ENCODE assay signal across 21 mouse cellular contexts in the genomic region with DNA sequence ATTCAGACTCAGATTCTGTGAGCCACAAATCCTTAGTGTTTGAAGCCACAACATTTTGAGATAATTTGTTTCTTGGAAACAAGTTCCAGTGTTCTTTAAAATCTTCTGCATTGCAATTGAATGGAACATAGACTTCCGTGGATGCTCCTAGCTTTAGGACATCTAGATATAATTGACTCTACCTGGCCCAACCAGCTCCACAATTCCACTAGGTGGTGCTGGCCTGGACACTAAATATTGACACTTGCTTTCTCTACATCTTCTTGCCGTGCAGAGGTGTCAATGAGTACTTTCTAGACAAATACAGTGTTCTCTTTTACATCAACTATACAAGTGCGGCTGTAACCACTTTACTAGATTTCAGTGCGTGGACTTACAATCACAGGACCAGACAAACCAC.
A peak's percentile ranks its signal among the peaks of the same experiment; 100 is the strongest.
DNase-seq lines count a peak whose midpoint lies in the region; ATAC-seq and TF ChIP-seq lines count a peak whose summit lies in the region.
"Had no signal": no experiment of that assay in that cellular context is flagged by ENCODE, and none has a peak within 500 bp of the region (broad histone marks: within the 10 kb centered on the region; RNA-seq: fewer than 3 reads in every experiment).

No protein-coding gene starts in this region.

- no peak overlapping the region for H3K9ac ChIP-seq in heart, postnatal 0 days (replicated peaks; ENCODE audit: low read depth, low read length)
- no peak overlapping the region for H3K9ac ChIP-seq in lung, postnatal 0 days (replicated peaks; ENCODE audit: low read depth)
- no peak overlapping the region for H3K9ac ChIP-seq in embryonic facial prominence, embryonic 14.5 days (ENCODE audit: low read depth, low read length)
- H3K9ac ChIP-seq: hindbrain, embryonic 14.5 days; neural tube, embryonic 15.5 days had no signal

- no peak overlapping the region for H3K4me2 ChIP-seq in heart, postnatal 0 days (ENCODE audit: low read depth, low read length)
- no peak overlapping the region for H3K4me2 ChIP-seq in lung, postnatal 0 days (replicated peaks; ENCODE audit: low read depth, low read length)
- H3K4me2 ChIP-seq in embryonic facial prominence, embryonic 14.5 days (ENCODE audit: low read depth, low read length) = no peak overlapping the region
- H3K4me2 ChIP-seq: hindbrain, embryonic 14.5 days; neural tube, embryonic 15.5 days had no signal

- H3K27ac ChIP-seq in heart, postnatal 0 days (ENCODE audit: low read depth) = no peak overlapping the region
- H3K27ac ChIP-seq in lung, postnatal 0 days (ENCODE audit: low read length) = no peak overlapping the region
- peak overlapping the region; percentile 67 for H3K27ac ChIP-seq in embryonic facial prominence, embryonic 14.5 days (replicated peaks; ENCODE audit: low read depth, low read length)
- H3K27ac ChIP-seq: hindbrain, embryonic 14.5 days; neural tube, embryonic 15.5 days had no signal

- H3K9me3 ChIP-seq in heart, postnatal 0 days (replicated peaks; ENCODE audit: control insufficient read depth, low read length) = no peaks in the 10 kb centered on the region
- H3K9me3 ChIP-seq in lung, postnatal 0 days (ENCODE audit: low read length) = no peaks in the 10 kb centered on the region
- H3K9me3 ChIP-seq in embryonic facial prominence, embryonic 14.5 days (ENCODE audit: control insufficient read depth, low read length) = no peaks in the 10 kb centered on the region; the same call in 1 of the 2 replicates
- H3K9me3 ChIP-seq: megakaryocyte, embryonic 14.5 days; neural tube, embryonic 15.5 days had no signal

- 0 out of 2 replicates have a peak, but pooled peaks have one; percentile 9 for TF ChIP-seq CTCF in heart, postnatal 0 days (IDR thresholded peaks at IDR 0.05; ENCODE audit: low read depth)
- TF ChIP-seq CTCF in lung, postnatal 0 days (IDR thresholded peaks at IDR 0.05) = peak; percentile 26; the same call in 1 of the 2 replicates

- H3K27me3 ChIP-seq in heart, postnatal 0 days (ENCODE audit: control insufficient read depth, insufficient read depth, low read length) = no peaks in the 10 kb centered on the region
- H3K27me3 ChIP-seq in lung, postnatal 0 days (replicated peaks; ENCODE audit: insufficient read depth, low read length) = no peaks in the 10 kb centered on the region
- no peaks in the 10 kb centered on the region for H3K27me3 ChIP-seq in embryonic facial prominence, embryonic 14.5 days (replicated peaks; ENCODE audit: control insufficient read depth, insufficient read depth, low read length)
- H3K27me3 ChIP-seq: megakaryocyte, embryonic 14.5 days; neural tube, embryonic 15.5 days had no signal

- WGBS in heart, postnatal 0 days = 88% methylated on average over 4 of the region's 4 CpGs
- WGBS in lung, postnatal 0 days = 75% methylated on average over 4 of the region's 4 CpGs
- 78% methylated on average over 4 of the region's 4 CpGs for WGBS in embryonic facial prominence, embryonic 14.5 days

- no peak overlapping the region for H3K4me3 ChIP-seq in heart, postnatal 0 days (ENCODE audit: low read depth, low read length)
- no peak overlapping the region for H3K4me3 ChIP-seq in lung, postnatal 0 days (ENCODE audit: low read depth, low read length)
- H3K4me3 ChIP-seq in embryonic facial prominence, embryonic 14.5 days (ENCODE audit: low read depth, low read length) = no peak overlapping the region
- H3K4me3 ChIP-seq: megakaryocyte, embryonic 14.5 days; neural tube, embryonic 15.5 days had no signal

- DNase-seq in heart, postnatal 0 days (ENCODE audit: low spot score) = no peak
- no peak for DNase-seq in heart, adult 8-10 months (ENCODE audit: low spot score)
- DNase-seq in lung, postnatal 0 days (ENCODE audit: low spot score) = no peak
- no peak for DNase-seq in lung, postnatal 4 days
- no peak for DNase-seq in embryonic facial prominence, embryonic 14.5 days (ENCODE audit: low spot score)
- no peak for DNase-seq in ovary, postnatal 14 days (ENCODE audit: low spot score)
- no peak for DNase-seq in urinary bladder, adult 2 months (ENCODE audit: low spot score)
- DNase-seq: adrenal gland, adult 2 months; B cell, adult 2 months; cerebellum, adult 8-10 months; heart, postnatal 14 days; kidney, adult 11 months; kidney, postnatal 4 days; layer of hippocampus, postnatal 36 days; left cerebral cortex, postnatal 4 days; lung, adult 18-20 months; retina, postnatal 1 day; thymus, postnatal 14 days had no signal

- no peak for TF ChIP-seq EP300 in heart, postnatal 0 days (IDR thresholded peaks at IDR 0.05; ENCODE audit: low read depth)
- no peak for TF ChIP-seq EP300 in lung, postnatal 0 days (IDR thresholded peaks at IDR 0.05)

- H3K4me1 ChIP-seq in heart, postnatal 0 days (ENCODE audit: control insufficient read depth, insufficient read depth) = no peaks in the 10 kb centered on the region
- H3K4me1 ChIP-seq in lung, postnatal 0 days (ENCODE audit: insufficient read depth, low read depth, low read length) = no peaks in the 10 kb centered on the region
- peaks cover 6% of the 10 kb centered on the region; the same call in 1 of the 2 replicates for H3K4me1 ChIP-seq in embryonic facial prominence, embryonic 14.5 days (ENCODE audit: control insufficient read depth, insufficient read depth, low read length)
- H3K4me1 ChIP-seq: megakaryocyte, embryonic 14.5 days; neural tube, embryonic 15.5 days had no signal

- ATAC-seq in heart, postnatal 0 days (ENCODE audit: insufficient read depth, low read depth) = no peak
- no peak for ATAC-seq in lung, postnatal 0 days
- ATAC-seq in embryonic facial prominence, embryonic 14.5 days (ENCODE audit: low read depth) = no peak

- no peaks in the 10 kb centered on the region for H3K36me3 ChIP-seq in heart, postnatal 0 days (replicated peaks; ENCODE audit: control insufficient read depth, insufficient read depth, low read length)
- H3K36me3 ChIP-seq in lung, postnatal 0 days (ENCODE audit: insufficient read depth, low read length) = no peaks in the 10 kb centered on the region
- H3K36me3 ChIP-seq in embryonic facial prominence, embryonic 14.5 days (ENCODE audit: control insufficient read depth, insufficient read depth, low read length) = no peaks in the 10 kb centered on the region
- H3K36me3 ChIP-seq: neural tube, embryonic 15.5 days had no signal
